Mouse (Mus musculus) embryonic fibroblast, embryonic 13.5 days (primary cell): ENCODE data around the gene F8.
"Not testable (repeated sequence)": the region's sequence is repeated elsewhere in the genome, so short reads cannot be mapped to it uniquely, and the experiment has no call there.

Experiments used
- CTCF ChIP-seq: IDR thresholded peaks from 2 replicates; pipeline ENCODE4 v1.5.1; 2011; ENCODE audit warnings: mild to moderate bottlenecking, control low read depth, low read length, moderate library complexity, borderline replicate concordance; ENCODE audit not compliant: insufficient read depth
- POLR2A ChIP-seq: IDR thresholded peaks from 2 replicates; pipeline ENCODE4 v1.6.1; 2011; ENCODE audit warnings: low read depth, mild to moderate bottlenecking, control low read depth, low read length, moderate library complexity

DNA sequence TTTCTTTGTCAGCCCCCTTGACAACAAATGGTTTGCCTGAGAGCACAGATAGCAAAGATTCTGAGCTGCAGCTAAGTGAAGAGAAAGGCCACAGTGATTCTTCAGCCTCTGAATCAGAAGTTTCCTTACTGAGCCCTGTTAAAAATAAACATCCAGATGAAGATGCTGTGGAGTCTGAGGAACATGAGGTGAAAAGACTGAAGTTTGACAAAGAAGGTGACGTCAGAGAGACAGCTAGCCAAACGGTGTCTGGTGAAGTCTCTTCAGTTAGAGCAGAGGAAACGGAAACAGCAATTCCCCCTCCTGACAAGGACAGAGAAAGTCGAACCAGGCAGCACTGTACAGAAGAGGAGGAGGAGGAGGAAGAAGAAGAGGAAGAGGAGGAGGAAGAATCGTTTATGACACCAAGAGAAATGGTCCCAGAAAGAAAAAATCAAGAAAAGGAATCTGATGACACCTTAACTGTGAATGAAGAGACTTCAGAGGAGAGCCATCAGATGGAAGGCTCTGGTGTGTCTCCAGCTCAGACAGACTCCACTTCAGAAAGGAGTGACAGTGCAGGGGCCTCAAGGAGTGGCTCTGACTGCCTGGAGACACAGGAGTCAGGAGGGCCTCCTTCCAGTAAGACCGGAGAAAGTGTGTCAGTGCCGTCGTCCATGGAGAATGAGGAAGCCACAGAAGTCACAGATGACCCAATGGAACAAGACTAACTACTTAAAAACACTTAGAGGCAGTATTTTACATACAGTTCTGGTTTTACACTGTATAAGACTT, 148.6 kb downstream of the F8 start:
- not testable (repeated sequence) for TF ChIP-seq CTCF, POLR2A
